Mouse (Mus musculus): ENCODE results near the gene Sspo.

- TF ChIP-seq POLR2A (IDR thresholded peaks at IDR 0.05; ENCODE audit: insufficient read length, low read depth) (no peak), USF1 (IDR thresholded peaks at IDR 0.05; ENCODE audit: low read depth) (no peak), MAX (IDR thresholded peaks at IDR 0.05; ENCODE audit: low read depth) (no peak), TCF12 (IDR thresholded peaks at IDR 0.05; ENCODE audit: insufficient read depth, poor library complexity, severe bottlenecking) (no peak), TCF3 (IDR thresholded peaks at IDR 0.05; ENCODE audit: insufficient read length, low read depth) (no peak), CEBPB (IDR thresholded peaks at IDR 0.05; ENCODE audit: insufficient read depth, poor library complexity, severe bottlenecking) (no peak), E2F4 (IDR thresholded peaks at IDR 0.05; ENCODE audit: insufficient read depth) (no peak), POLR2AphosphoS2 (IDR thresholded peaks at IDR 0.05; ENCODE audit: insufficient read length, low read depth) (no peak), MYOD1 (IDR thresholded peaks at IDR 0.05; ENCODE audit: control insufficient read depth in 1 of 3, insufficient read length in 2 of 3, low read depth in 2 of 3) (no peak), MYOG (IDR thresholded peaks at IDR 0.05; ENCODE audit: control insufficient read depth in 1 of 3, insufficient read depth in 1 of 3, insufficient read length in 2 of 3, low read depth in 2 of 3) (no peak), SRF (IDR thresholded peaks at IDR 0.05; ENCODE audit: control insufficient read depth, insufficient read length, low read depth) (no peak), REST (IDR thresholded peaks at IDR 0.05; ENCODE audit: insufficient read depth, insufficient read length) (no peak)
Measured at GRCm38 (mm10) chr6:48432893-48433816, 14.9 kb upstream of the Sspo start.
